Mouse (Mus musculus): Measurements from ENCODE around the gene Gm20388. TPM values are rescaled to one million over a fixed set of nuclear protein-coding genes. Genes with fewer than 3 reads are reported as not detected.

The Gm20388 gene
- polyA plus RNA-seq, 1 experiment from 2014 or later = 2.5 TPM

- 71% methylated on average over 3 of the region's 3 CpGs for WGBS
- H3K4me1 ChIP-seq = peaks cover 23% of the 10 kb centered on the region
- H3K9me3 ChIP-seq (replicated peaks) = peaks cover 7% of the 10 kb centered on the region; the same call in 1 of the 2 replicates
- H3K27ac ChIP-seq = 0 out of 2 replicates have a peak overlapping the region, but pooled peaks have one; percentile 11
- no peaks in the 10 kb centered on the region for H3K27me3 ChIP-seq (ENCODE audit: low read depth, poor library complexity, severe bottlenecking)
- no peak overlapping the region for H3K4me3 ChIP-seq
- H3K36me3 ChIP-seq = no peaks in the 10 kb centered on the region
- no peak for DNase-seq (ENCODE audit: low spot score)
Observed at GRCm38 (mm10) chr8:120202546-120202945, 291.9 kb downstream of the Gm20388 start.

- WGBS = 77% methylated on average over 7 of the region's 7 CpGs
Observed at GRCm38 (mm10) chr8:120204736-120205360, 294.2 kb downstream of the Gm20388 start.

GRCm38 (mm10) chr8:120205916-120206315 lies 295.3 kb downstream of the Gm20388 start:
- Histone ChIP-seq H3K4me1 (peaks cover 43% of the 10 kb centered on the region), H3K27me3 (ENCODE audit: low read depth, poor library complexity, severe bottlenecking) (peaks cover 13% of the 10 kb centered on the region; the same call in 1 of the 2 replicates), H3K9me3 (replicated peaks) (no peaks in the 10 kb centered on the region; the same call in 1 of the 2 replicates), H3K36me3 (no peaks in the 10 kb centered on the region), H3K27ac (no peak overlapping the region), H3K4me3 (no peak overlapping the region)
- 88% methylated on average over 9 of the region's 9 CpGs for WGBS
- DNase-seq (ENCODE audit: low spot score) = no peak

More at GRCm38 (mm10) chr8:120204736-120205360, 294.2 kb downstream of the Gm20388 start:
- H3K4me3 ChIP-seq = no peak overlapping the region
- peak overlapping the region; percentile 40; the same call in 1 of the 2 replicates for H3K27ac ChIP-seq
- H3K36me3 ChIP-seq = no peaks in the 10 kb centered on the region
- H3K9me3 ChIP-seq (replicated peaks) = peaks cover 4% of the 10 kb centered on the region; the same call in 1 of the 2 replicates
- DNase-seq (ENCODE audit: low spot score) = no peak
- H3K27me3 ChIP-seq (ENCODE audit: low read depth, poor library complexity, severe bottlenecking) = 0 out of 2 replicates have a peak, but pooled peaks cover 3% of the 10 kb centered on the region
- H3K4me1 ChIP-seq = peaks cover 34% of the 10 kb centered on the region

GRCm38 (mm10) chr8:120207364-120207763 lies 296.7 kb downstream of the Gm20388 start:
- WGBS = 90% methylated on average over 8 of the region's 8 CpGs

GRCm38 (mm10) chr8:120208113-120208512 lies 297.5 kb downstream of the Gm20388 start:
- H3K27ac ChIP-seq = peak overlapping the region; percentile 53; the same call in 1 of the 2 replicates
- H3K4me1 ChIP-seq = peaks cover 44% of the 10 kb centered on the region
- no peak overlapping the region for H3K4me3 ChIP-seq
- no peak for DNase-seq (ENCODE audit: low spot score)
- 44% methylated on average over 11 of the region's 11 CpGs for WGBS
- peaks cover 14% of the 10 kb centered on the region; the same call in 1 of the 2 replicates for H3K27me3 ChIP-seq (ENCODE audit: low read depth, poor library complexity, severe bottlenecking)
- no peaks in the 10 kb centered on the region for H3K9me3 ChIP-seq (replicated peaks)
- no peaks in the 10 kb centered on the region for H3K36me3 ChIP-seq

More at GRCm38 (mm10) chr8:120207364-120207763, 296.7 kb downstream of the Gm20388 start:
- Histone ChIP-seq H3K27me3 (ENCODE audit: low read depth, poor library complexity, severe bottlenecking) (peaks cover 14% of the 10 kb centered on the region; the same call in 1 of the 2 replicates), H3K27ac (no peak overlapping the region), H3K9me3 (replicated peaks) (no peaks in the 10 kb centered on the region; the same call in 1 of the 2 replicates), H3K36me3 (no peaks in the 10 kb centered on the region), H3K4me1 (peaks cover 44% of the 10 kb centered on the region), H3K4me3 (no peak overlapping the region)
- no peak for DNase-seq (ENCODE audit: low spot score)

GRCm38 (mm10) chr8:120211345-120211744 lies 300.7 kb downstream of the Gm20388 start:
- Histone ChIP-seq H3K27ac (peak overlapping the region; percentile 43), H3K27me3 (ENCODE audit: low read depth, poor library complexity, severe bottlenecking) (peaks cover 18% of the 10 kb centered on the region), H3K9me3 (replicated peaks) (no peaks in the 10 kb centered on the region), H3K4me3 (no peak overlapping the region), H3K4me1 (peaks cover 60% of the 10 kb centered on the region), H3K36me3 (no peaks in the 10 kb centered on the region)
- peak; percentile 65 for DNase-seq (ENCODE audit: low spot score)
- 9% methylated on average over 4 of the region's 4 CpGs for WGBS

GRCm38 (mm10) chr8:120212596-120212995 lies 302.0 kb downstream of the Gm20388 start:
- no peak overlapping the region for H3K4me3 ChIP-seq
- H3K27ac ChIP-seq = 0 out of 2 replicates have a peak overlapping the region, but pooled peaks have one; percentile 43
- H3K36me3 ChIP-seq = no peaks in the 10 kb centered on the region
- peaks cover 18% of the 10 kb centered on the region for H3K27me3 ChIP-seq (ENCODE audit: low read depth, poor library complexity, severe bottlenecking)
- H3K9me3 ChIP-seq (replicated peaks) = no peaks in the 10 kb centered on the region
- DNase-seq (ENCODE audit: low spot score) = no peak
- H3K4me1 ChIP-seq = peaks cover 72% of the 10 kb centered on the region
- 83% methylated on average over 7 of the region's 7 CpGs for WGBS

GRCm38 (mm10) chr8:120213229-120213628 lies 302.6 kb downstream of the Gm20388 start:
- peaks cover 72% of the 10 kb centered on the region for H3K4me1 ChIP-seq
- no peaks in the 10 kb centered on the region for H3K9me3 ChIP-seq (replicated peaks)
- 95% methylated on average over 3 of the region's 3 CpGs for WGBS
- H3K36me3 ChIP-seq = no peaks in the 10 kb centered on the region
- 0 out of 2 replicates have a peak overlapping the region, but pooled peaks have one; percentile 43 for H3K27ac ChIP-seq
- no peak overlapping the region for H3K4me3 ChIP-seq
- H3K27me3 ChIP-seq (ENCODE audit: low read depth, poor library complexity, severe bottlenecking) = peaks cover 18% of the 10 kb centered on the region
- no peak for DNase-seq (ENCODE audit: low spot score)

GRCm38 (mm10) chr8:120213939-120214338 lies 303.3 kb downstream of the Gm20388 start:
- no peaks in the 10 kb centered on the region for H3K9me3 ChIP-seq (replicated peaks)
- peak overlapping the region; percentile 56; the same call in 1 of the 2 replicates for H3K27ac ChIP-seq
- H3K4me3 ChIP-seq = no peak overlapping the region
- H3K36me3 ChIP-seq = no peaks in the 10 kb centered on the region
- H3K4me1 ChIP-seq = peaks cover 77% of the 10 kb centered on the region
- DNase-seq (ENCODE audit: low spot score) = no peak
- H3K27me3 ChIP-seq (ENCODE audit: low read depth, poor library complexity, severe bottlenecking) = peaks cover 18% of the 10 kb centered on the region
- WGBS = 78% methylated on average over 5 of the region's 5 CpGs

GRCm38 (mm10) chr8:120215416-120216141 lies 304.9 kb downstream of the Gm20388 start:
- Histone ChIP-seq H3K27me3 (ENCODE audit: low read depth, poor library complexity, severe bottlenecking) (peaks cover 9% of the 10 kb centered on the region), H3K4me1 (peaks cover 83% of the 10 kb centered on the region), H3K9me3 (replicated peaks) (no peaks in the 10 kb centered on the region), H3K36me3 (no peaks in the 10 kb centered on the region), H3K4me3 (no peak overlapping the region), H3K27ac (peak overlapping the region; percentile 72)
- 43% methylated on average over 7 of the region's 7 CpGs for WGBS
- DNase-seq (ENCODE audit: low spot score) = no peak

GRCm38 (mm10) chr8:120216855-120217830 lies 306.5 kb downstream of the Gm20388 start:
- Histone ChIP-seq H3K4me3 (peak overlapping the region; percentile 22), H3K9me3 (replicated peaks) (no peaks in the 10 kb centered on the region), H3K27ac (peak overlapping the region; percentile 85), H3K36me3 (no peaks in the 10 kb centered on the region), H3K27me3 (ENCODE audit: low read depth, poor library complexity, severe bottlenecking) (peaks cover 3% of the 10 kb centered on the region; the same call in 1 of the 2 replicates), H3K4me1 (peaks cover 84% of the 10 kb centered on the region)
- peak; percentile 86 for DNase-seq (ENCODE audit: low spot score)
- WGBS = 10% methylated on average over 13 of the region's 13 CpGs

GRCm38 (mm10) chr8:120222548-120222947 lies 311.9 kb downstream of the Gm20388 start:
- Histone ChIP-seq H3K9me3 (replicated peaks) (no peaks in the 10 kb centered on the region), H3K36me3 (no peaks in the 10 kb centered on the region), H3K4me3 (no peak overlapping the region), H3K27ac (peak overlapping the region; percentile 37), H3K4me1 (peaks cover 94% of the 10 kb centered on the region), H3K27me3 (ENCODE audit: low read depth, poor library complexity, severe bottlenecking) (peaks cover 5% of the 10 kb centered on the region; the same call in 1 of the 2 replicates)
- no peak for DNase-seq (ENCODE audit: low spot score)
- WGBS = 17% methylated on average over 11 of the region's 11 CpGs
